Mouse (Mus musculus) adrenal gland, postnatal 10 days (tissue): ENCODE data around the gene Timeless. TPM values are rescaled to one million over a fixed set of nuclear protein-coding genes. Genes with fewer than 3 reads are reported as not detected.
A peak's percentile ranks its signal among the peaks of the same experiment; 100 is the strongest.

Experiments
- DNase-seq: peaks from one replicate; pipeline ENCODE4 v3.0.0; 2021; ENCODE audit warnings: mixed read lengths
- total RNA-seq, 2 experiments: library from RNA; stranded (reverse); gene quantifications; 2 replicates each; pipeline ENCODE4 v1.2.3; 2021

Gene Timeless
- total RNA-seq, 2 experiments from 2014 or later: 16.4 to 21.9 TPM

- DNase-seq: peak; percentile 61
These were observed 65.4 kb downstream of the Timeless start for GRCm38 (mm10) chr10:128297221-128297620.

- peak; percentile 63 for DNase-seq
These were observed 65.8 kb downstream of the Timeless start for GRCm38 (mm10) chr10:128297622-128298021.

- DNase-seq: peak; percentile 46
These were observed 66.4 kb downstream of the Timeless start for GRCm38 (mm10) chr10:128298243-128298642.

GRCm38 (mm10) chr10:128298702-128299171, 66.9 kb downstream of the Timeless start, which contains the start of gene Il23a:
Gene Il23a (minus strand): TSS chr10:128298752.
- no peak for DNase-seq

- no peak for DNase-seq
These were observed 70.5 kb downstream of the Timeless start for GRCm38 (mm10) chr10:128302357-128302756.

Other genes starting within 250 kb of the Timeless start
- gene Hsd17b6, start 224.5 kb upstream of the Timeless start, total RNA-seq: 10 to 100 TPM in 1 of 2 experiments, 1 to 10 TPM in 1; 9.5 to 23.7 TPM
- 10 to 100 TPM; 11.2 to 16.4 TPM for gene Prim1, start 216.9 kb upstream of the Timeless start, total RNA-seq
- 100 to 1,000 TPM; 694 to 716 TPM for gene Naca, start 196.5 kb upstream of the Timeless start, total RNA-seq
- 100 to 1,000 TPM; 138 to 142 TPM for gene Ptges3, start 173.1 kb upstream of the Timeless start, total RNA-seq
- 1,000 to 10,000 TPM; 4,995 to 5,524 TPM for gene Atp5b, start 148.8 kb upstream of the Timeless start, total RNA-seq
- 10 to 100 TPM; 37.1 to 51.9 TPM for gene Baz2a, start 140.5 kb upstream of the Timeless start, total RNA-seq
- gene Rbms2, start 51.8 kb upstream of the Timeless start, total RNA-seq: 10 to 100 TPM; 65.3 to 74.8 TPM
- gene Gls2, start 37.6 kb upstream of the Timeless start, total RNA-seq: 10 to 100 TPM; 12.8 to 22.3 TPM
- 10 to 100 TPM; 21.6 to 27.3 TPM for gene Spryd4, start 20.3 kb upstream of the Timeless start, total RNA-seq
- gene Mip, start 6.2 kb upstream of the Timeless start, total RNA-seq: not detected
- 10 to 100 TPM in 1 of 2 experiments, 1 to 10 TPM in 1; 7.4 to 17.5 TPM for gene Apon, start 22.0 kb downstream of the Timeless start, total RNA-seq
- gene Apof, start 36.6 kb downstream of the Timeless start, total RNA-seq: 100 to 1,000 TPM in 1 of 2 experiments, 10 to 100 TPM in 1; 78.0 to 183 TPM
- 10 to 100 TPM; 17.4 to 27.5 TPM for gene Stat2, start 38.5 kb downstream of the Timeless start, total RNA-seq
- gene Il23a, start 66.7 kb downstream of the Timeless start, total RNA-seq: under 1 TPM in 1 of 2 experiments, not detected in 1; 0.27 TPM
- 10 to 100 TPM; 24.0 to 32.8 TPM for gene Pan2, start 71.3 kb downstream of the Timeless start, total RNA-seq
- gene Cnpy2, start 90.4 kb downstream of the Timeless start, total RNA-seq: 100 to 1,000 TPM; 149 to 165 TPM
- gene Cs, start 105.7 kb downstream of the Timeless start, total RNA-seq: 1,000 to 10,000 TPM; 1,048 to 1,207 TPM
- gene Coq10a, start 136.9 kb downstream of the Timeless start, total RNA-seq: 100 to 1,000 TPM in 1 of 2 experiments, 10 to 100 TPM in 1; 99.9 to 128 TPM
- gene Ankrd52, start 145.1 kb downstream of the Timeless start, total RNA-seq: 10 to 100 TPM; 53.3 to 57.8 TPM
- gene Slc39a5, start 169.2 kb downstream of the Timeless start, total RNA-seq: 1 to 10 TPM; 2.3 to 5.9 TPM
- gene Nabp2, start 179.4 kb downstream of the Timeless start, total RNA-seq: 10 to 100 TPM; 58.0 to 59.9 TPM
- gene Rnf41, start 179.6 kb downstream of the Timeless start, total RNA-seq: 10 to 100 TPM; 37.4 TPM
- gene Smarcc2, start 227.2 kb downstream of the Timeless start, total RNA-seq: 100 to 1,000 TPM in 1 of 2 experiments, 10 to 100 TPM in 1; 94.1 to 123 TPM